Mouse (Mus musculus) limb, embryonic 14.5 days (tissue): ENCODE measurements around the gene 4930426L09Rik. TPM values are rescaled to one million over a fixed set of nuclear protein-coding genes. Genes with fewer than 3 reads are reported as not detected.

Experiments used
- ATAC-seq: fragments of 200-750 bp; cut with Nextera tagmentation; 2 replicates; pipeline ENCODE4 v1.8.0; 2017; ENCODE audit warnings: low read depth, moderate number of reproducible peaks, moderate TSS enrichment; ENCODE audit not compliant: low FRiP score
- DNase-seq: peaks from one replicate; pipeline ENCODE4 v3.0.0-alpha.2; 2015; ENCODE audit warnings: low spot score
- H3K27ac ChIP-seq: fragments of 300-500 bp; sonication (generic); replicated peaks from 2 replicates; pipeline ENCODE4 v1.5.1; 2014; ENCODE audit warnings: low read depth, mild to moderate bottlenecking, low read length, moderate library complexity, mixed read lengths
- H3K27me3 ChIP-seq: fragments of 300-500 bp; sonication (generic); 2 replicates; pipeline ENCODE4 v1.6.1; 2014; ENCODE audit warnings: low read length, mixed read lengths; ENCODE audit not compliant: control insufficient read depth, insufficient read depth
- H3K36me3 ChIP-seq: fragments of 300-500 bp; sonication (generic); 2 replicates; pipeline ENCODE4 v1.6.1; 2014; ENCODE audit warnings: mild to moderate bottlenecking, low read length, moderate library complexity, mixed read lengths; ENCODE audit not compliant: control insufficient read depth, insufficient read depth
- H3K4me1 ChIP-seq: fragments of 300-500 bp; sonication (generic); 2 replicates; pipeline ENCODE4 v1.6.1; 2014; ENCODE audit warnings: antibody characterized with exemption, low read length, mixed read lengths; ENCODE audit not compliant: control insufficient read depth, insufficient read depth
- H3K4me2 ChIP-seq: fragments of 300-500 bp; sonication (generic); replicated peaks from 2 replicates; pipeline ENCODE4 v1.6.1; 2014; ENCODE audit warnings: low read depth, mild to moderate bottlenecking, low read length, moderate library complexity; ENCODE audit not compliant: severe bottlenecking
- H3K4me3 ChIP-seq: fragments of 300-500 bp; sonication (generic); replicated peaks from 2 replicates; pipeline ENCODE4 v1.5.1; 2014; ENCODE audit warnings: low read length
- H3K9ac ChIP-seq: fragments of 300-500 bp; sonication (generic); 2 replicates; pipeline ENCODE4 v1.6.1; 2014; ENCODE audit warnings: mild to moderate bottlenecking, low read depth, low read length, moderate library complexity; ENCODE audit not compliant: severe bottlenecking
- H3K9me3 ChIP-seq: fragments of 300-500 bp; sonication (generic); 2 replicates; pipeline ENCODE4 v1.6.1; 2016; ENCODE audit warnings: low read length; ENCODE audit not compliant: control insufficient read depth
- POLR2A ChIP-seq: fragments of 200-500 bp; IDR thresholded peaks from 2 replicates; pipeline ENCODE4 v1.8.0; 2012; ENCODE audit warnings: inconsistent platforms, mild to moderate bottlenecking, moderate library complexity, borderline replicate concordance; ENCODE audit not compliant: insufficient read depth, insufficient read length; ENCODE audit errors: extremely low read depth
- WGBS: fragments of 180-500 bp; shearing (Covaris S2); extraction: QIAGEN DNeasy Blood & Tissue Kit; methylation state at CpG from one replicate; pipeline ENCODE4 v1.1.7; 2014; 5-methylcytosine and 5-hydroxymethylcytosine counted together
- polyA plus RNA-seq, 2 experiments: library from polyadenylated mRNA; depleted of rRNA in 1 of 2; stranded (reverse) in 1 of 2; unstranded in 1 of 2; fragments of >200 nt; fragmentation: Nextera tagmentation in 1 of 2; extraction: Ambion mirVana in 1 of 2; gene quantifications; 2 replicates each; pipeline versions ENCODE4 v1.2.1 to v1.2.3; 2012 to 2014

Gene 4930426L09Rik
- polyA plus RNA-seq, 2 experiments: 0.25 to 0.59 TPM

DNA sequence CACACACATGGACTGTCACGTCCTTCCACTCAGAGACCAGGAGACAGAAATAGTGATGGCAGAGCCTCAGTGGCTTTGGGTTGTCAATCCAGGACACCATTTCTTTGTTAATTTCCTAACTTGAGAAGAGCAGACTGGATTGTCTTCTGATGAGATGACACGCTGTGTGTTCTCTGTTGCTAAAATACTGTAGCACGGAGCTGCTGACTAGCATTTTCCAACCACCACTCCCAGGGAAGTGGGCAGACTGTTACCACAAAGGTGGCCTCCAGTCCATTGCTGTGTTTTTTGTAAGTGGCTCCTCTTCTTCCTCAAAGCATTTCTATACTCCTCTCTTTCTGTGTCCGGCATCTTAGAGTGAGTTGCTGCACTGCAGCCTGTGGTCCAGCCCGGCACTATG, 39.6 kb upstream of the 4930426L09Rik start:
- H3K36me3 ChIP-seq: no peaks in the 10 kb centered on the region

DNA sequence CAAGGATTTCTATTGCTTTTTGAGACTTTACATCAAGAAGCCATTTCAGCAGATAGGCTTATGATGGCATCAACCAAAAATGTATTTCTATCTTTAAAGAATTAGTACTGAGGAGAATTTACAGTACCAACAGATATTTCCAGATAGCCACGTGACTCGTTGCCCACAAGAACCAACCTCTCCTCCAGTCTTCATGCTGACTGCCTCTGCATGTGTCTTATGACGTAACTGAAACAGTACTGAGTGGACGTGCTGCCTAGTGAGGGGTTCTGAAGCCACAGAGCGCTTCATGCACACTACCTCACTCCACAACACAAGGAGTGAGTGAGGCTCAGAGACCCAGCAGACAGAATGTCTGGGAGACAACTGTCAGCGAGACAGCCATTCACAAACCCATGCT, 39.1 kb upstream of the 4930426L09Rik start:
- Histone ChIP-seq H3K4me1 (peaks cover 16% of the 10 kb centered on the region), H3K36me3 (no peaks in the 10 kb centered on the region), H3K27me3 (no peaks in the 10 kb centered on the region), H3K4me3 (no peak overlapping the region), H3K9ac (no peak overlapping the region), H3K9me3 (no peaks in the 10 kb centered on the region), H3K27ac (no peak overlapping the region), H3K4me2 (no peak overlapping the region)
- ATAC-seq (no peak), DNase-seq (no peak)
- no peak for TF ChIP-seq POLR2A
- 90% methylated on average over 6 of the region's 6 CpGs for WGBS

More for the DNA sequence above, 39.6 kb upstream of the 4930426L09Rik start:
- H3K9me3 ChIP-seq: no peaks in the 10 kb centered on the region
- no peaks in the 10 kb centered on the region for H3K27me3 ChIP-seq
- TF ChIP-seq POLR2A: no peak
- H3K27ac ChIP-seq: no peak overlapping the region
- H3K4me1 ChIP-seq: peaks cover 18% of the 10 kb centered on the region
- no peak for ATAC-seq
- no peak overlapping the region for H3K9ac ChIP-seq
- no peak for DNase-seq
- WGBS: 89% methylated on average over 5 of the region's 5 CpGs
- H3K4me2 ChIP-seq: no peak overlapping the region
- no peak overlapping the region for H3K4me3 ChIP-seq

DNA sequence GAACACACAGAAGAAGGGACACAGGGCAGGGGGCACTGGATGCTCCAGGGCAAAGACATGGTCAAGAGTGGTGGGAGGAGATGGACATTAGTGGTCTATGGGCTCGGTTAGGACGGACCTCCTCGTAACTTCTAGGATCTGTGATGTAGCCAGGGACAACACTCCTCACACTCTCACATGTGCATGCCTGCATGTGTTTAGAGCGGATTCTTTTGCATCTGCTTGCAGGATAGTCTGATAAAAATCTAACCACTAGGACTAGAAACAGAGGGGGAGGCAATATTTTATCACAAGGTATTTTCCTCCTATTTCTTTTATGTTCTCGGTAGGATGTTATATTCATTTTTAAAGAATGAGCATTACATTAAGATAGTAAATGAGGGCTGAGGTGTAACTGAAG, 38.6 kb upstream of the 4930426L09Rik start:
- DNase-seq (no peak), ATAC-seq (no peak)
- no peaks in the 10 kb centered on the region for H3K9me3 ChIP-seq
- H3K4me3 ChIP-seq: no peak overlapping the region
- H3K9ac ChIP-seq: no peak overlapping the region
- no peak overlapping the region for H3K4me2 ChIP-seq
- 87% methylated on average over 5 of the region's 5 CpGs for WGBS
- H3K27ac ChIP-seq: no peak overlapping the region
- no peak for TF ChIP-seq POLR2A
- peaks cover 16% of the 10 kb centered on the region for H3K4me1 ChIP-seq
- H3K27me3 ChIP-seq: no peaks in the 10 kb centered on the region
- H3K36me3 ChIP-seq: no peaks in the 10 kb centered on the region

DNA sequence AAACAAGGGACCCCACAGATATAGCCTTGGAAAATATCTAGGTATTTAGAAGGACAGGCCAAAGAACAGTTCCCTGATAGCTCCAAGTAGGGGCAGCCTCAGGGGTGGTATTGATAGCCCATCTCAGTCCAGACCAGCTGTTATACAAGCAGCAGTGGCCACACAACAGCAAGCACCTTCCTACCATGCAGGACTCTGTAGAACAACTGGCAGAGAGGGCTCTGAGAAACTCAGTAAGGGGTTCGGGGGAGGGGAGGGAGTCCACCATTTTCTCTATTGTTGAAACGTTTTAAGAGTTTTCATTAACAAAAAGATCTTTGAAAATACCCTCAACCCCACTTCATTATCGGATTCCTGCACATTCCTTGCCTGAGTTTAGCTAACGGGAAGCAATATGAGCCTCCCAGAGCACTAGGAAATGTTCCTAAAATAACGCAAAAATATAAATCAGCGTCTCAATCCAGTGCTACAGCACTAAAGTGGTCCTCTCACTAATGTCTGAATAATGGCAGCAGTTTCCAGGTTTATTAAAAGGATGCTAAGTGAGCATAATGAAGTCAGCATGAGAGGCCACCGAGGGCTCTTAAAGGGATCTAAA, 37.7 kb upstream of the 4930426L09Rik start:
- Histone ChIP-seq H3K9me3 (no peaks in the 10 kb centered on the region), H3K9ac (0 out of 2 replicates have a peak overlapping the region, but pooled peaks have one; percentile 12), H3K4me2 (0 out of 2 replicates have a peak overlapping the region, but pooled peaks have one; percentile 15), H3K4me3 (no peak overlapping the region), H3K27me3 (no peaks in the 10 kb centered on the region), H3K36me3 (no peaks in the 10 kb centered on the region), H3K27ac (no peak overlapping the region), H3K4me1 (peaks cover 16% of the 10 kb centered on the region)
- TF ChIP-seq POLR2A: no peak
- DNase-seq (peak; percentile 54), ATAC-seq (peak; percentile 73)
- 22% methylated on average over 7 of the region's 7 CpGs for WGBS

DNA sequence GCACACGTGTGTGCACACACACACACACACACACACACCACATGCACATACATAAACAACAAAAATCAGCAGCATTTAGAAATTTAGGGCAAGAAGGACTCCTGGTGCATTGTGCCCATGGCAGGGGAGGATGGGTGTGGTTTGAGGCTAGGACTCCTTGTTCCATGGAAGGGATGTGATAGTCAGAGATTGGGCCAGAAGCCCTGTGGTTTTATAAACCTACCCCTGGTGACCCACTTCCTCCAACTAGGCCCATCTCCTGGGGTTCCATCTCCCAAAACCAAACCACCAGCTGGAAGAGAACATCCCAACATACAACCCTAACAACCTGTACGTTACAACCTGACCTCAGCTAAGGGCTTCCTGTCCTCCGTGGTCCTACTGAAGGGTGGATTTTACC, 35.6 kb upstream of the 4930426L09Rik start:
- no peak overlapping the region for H3K4me3 ChIP-seq
- no peaks in the 10 kb centered on the region for H3K9me3 ChIP-seq
- DNase-seq (no peak), ATAC-seq (no peak)
- no peak overlapping the region for H3K4me2 ChIP-seq
- peaks cover 13% of the 10 kb centered on the region; the same call in 1 of the 2 replicates for H3K4me1 ChIP-seq
- H3K27me3 ChIP-seq: no peaks in the 10 kb centered on the region
- no peaks in the 10 kb centered on the region for H3K36me3 ChIP-seq
- 70% methylated on average over 3 of the region's 3 CpGs for WGBS
- H3K27ac ChIP-seq: no peak overlapping the region
- H3K9ac ChIP-seq: no peak overlapping the region
- TF ChIP-seq POLR2A: no peak
